Mouse (Mus musculus): ENCODE measurements around the gene Rnf141.

- TF ChIP-seq CTCF (IDR thresholded peaks at IDR 0.05; ENCODE audit: borderline replicate concordance, insufficient read depth, low read depth, low read length) (no peak), POLR2A (IDR thresholded peaks at IDR 0.05; ENCODE audit: borderline replicate concordance, insufficient read depth, low read length) (no peak)
Observed at GRCm38 (mm10) chr7:110768451-110769064, 75.7 kb downstream of the Rnf141 start.

Measured in cerebellum, adult 2 months (tissue).